Mouse (Mus musculus): ENCODE results near the gene Nf2.

DNA sequence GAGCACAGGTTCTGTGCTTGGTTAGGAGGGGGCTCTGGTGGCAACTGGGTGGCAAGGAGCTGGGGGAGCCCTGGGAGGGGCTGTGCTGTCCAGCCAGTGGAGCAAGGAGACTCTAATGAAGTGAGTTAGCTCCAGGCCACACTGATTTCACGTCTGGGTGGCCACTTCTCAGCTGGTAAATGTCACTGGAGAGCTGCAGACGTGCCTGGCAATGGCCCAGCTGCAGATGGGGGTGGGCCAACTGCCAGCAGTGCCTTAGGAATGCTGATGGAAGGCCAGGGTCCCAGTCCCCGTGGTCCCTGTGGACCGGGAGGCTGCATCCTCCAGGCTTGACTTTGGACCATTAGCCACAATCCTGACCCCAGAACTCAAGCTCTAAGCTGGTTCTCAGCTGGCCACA, 88.9 kb downstream of the Nf2 start:
- TF ChIP-seq CTCF (IDR thresholded peaks at IDR 0.05; ENCODE audit: control insufficient read depth, insufficient read depth, insufficient replicate concordance, low read depth, low read length) (no peak), POLR2A (IDR thresholded peaks at IDR 0.05; ENCODE audit: control insufficient read depth, low read depth, low read length) (no peak)
